Mouse (Mus musculus) sigmoid colon, adult 10 weeks (tissue): ENCODE data around the gene Tas2r108. TPM values are rescaled to one million over a fixed set of nuclear protein-coding genes. Genes with fewer than 3 reads are reported as not detected.

Source experiments
- polyA plus RNA-seq: library from polyadenylated mRNA; stranded (reverse); fragments of 350-450 nt; fragmentation: Illumina TruSeq; extraction: RNeasy Lipid Tissue Mini Kit (QIAGEN cat#74804); gene quantifications from one replicate; pipeline ENCODE4 v1.2.3, GENCODE M21; 2014; ENCODE audit warnings: low read depth, low replicate concordance

Tas2r108 gene
- not detected for polyA plus RNA-seq

DNA sequence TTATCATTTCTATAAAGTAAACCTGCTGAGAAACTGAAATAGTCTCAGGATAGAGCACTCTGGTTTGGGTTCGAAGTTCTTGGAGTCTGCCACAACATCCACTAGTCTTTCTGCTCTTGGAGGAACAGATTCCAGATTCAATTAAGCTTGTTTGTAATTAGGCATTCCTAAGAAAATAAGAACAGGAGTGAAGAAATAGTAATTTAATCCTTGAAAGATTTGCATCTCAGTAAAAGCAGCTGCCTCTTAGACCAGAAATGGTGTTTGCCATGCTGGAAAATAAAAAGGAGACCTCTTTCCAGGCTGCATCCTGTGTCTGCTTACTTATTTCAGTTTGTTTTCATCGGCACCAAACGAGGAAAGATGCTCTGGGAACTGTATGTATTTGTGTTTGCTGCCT lies at the start of gene Tas2r108:
TSS of gene Tas2r108 (plus strand) at position 301 of the 400 bp plus-strand sequence.

DNA sequence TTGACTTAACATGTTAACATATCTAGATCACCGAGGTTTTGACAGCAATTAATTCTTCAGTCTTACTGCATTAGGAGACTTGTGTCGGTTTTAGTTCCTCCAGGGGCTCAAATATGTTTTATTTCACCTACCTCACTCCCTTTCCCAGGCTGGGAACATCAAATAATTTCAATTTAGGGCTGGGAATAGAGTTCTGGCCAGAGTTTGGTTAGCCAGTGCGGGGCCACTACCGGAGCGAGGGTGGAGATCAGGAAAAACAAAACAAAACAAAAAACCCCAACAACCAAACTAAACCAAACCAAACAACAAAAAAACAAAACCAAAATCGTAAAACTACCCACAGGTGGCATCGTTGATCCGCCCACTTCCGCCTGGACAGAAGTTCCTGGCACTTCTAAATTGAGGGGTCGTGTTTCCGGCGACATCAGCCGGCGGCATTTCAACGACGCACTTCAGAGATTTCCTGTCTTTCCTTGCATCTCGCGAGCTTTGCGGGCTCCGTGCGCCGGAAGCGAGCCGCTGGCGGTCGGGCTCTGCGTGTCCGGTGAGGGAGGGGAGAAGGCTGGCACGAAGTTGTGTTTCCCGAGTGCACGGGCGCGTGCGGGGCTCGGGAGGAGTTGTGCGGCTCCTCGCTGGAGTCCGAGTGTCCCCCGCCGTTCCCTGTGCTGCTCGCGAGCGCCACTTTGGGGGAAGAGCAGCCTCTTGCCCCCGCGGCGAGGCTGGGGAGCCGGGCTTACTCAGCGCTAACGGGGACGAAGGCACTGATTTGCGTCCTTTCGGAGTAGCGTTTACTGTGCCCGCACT lies 22.2 kb upstream of the Tas2r108 start, which contains the start of gene Ssbp1:
TSS of gene Ssbp1 (plus strand) at position 437 of the 804 bp plus-strand sequence.

DNA sequence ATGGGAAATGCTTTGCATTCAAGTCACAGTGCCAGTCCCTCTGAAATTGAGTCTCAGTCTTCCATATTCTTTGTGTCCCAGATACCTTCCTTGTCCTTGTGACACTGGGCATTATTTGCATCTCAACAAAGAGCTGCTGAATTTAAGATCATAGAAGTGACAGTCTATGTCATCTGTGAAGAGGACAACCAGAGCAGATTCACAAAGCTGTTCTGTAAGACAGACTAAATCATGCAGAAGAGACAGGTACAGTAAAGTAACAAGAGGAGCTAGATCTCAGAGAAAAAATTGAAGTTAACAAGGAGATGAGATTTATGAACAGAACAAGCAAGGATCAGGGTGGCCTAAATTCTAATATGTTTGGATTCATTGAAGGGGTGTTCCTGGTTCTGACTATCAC lies 2.4 kb upstream of the Tas2r108 start, which contains the start of gene Tas2r137:
TSS of gene Tas2r137 (plus strand) at position 301 of the 400 bp plus-strand sequence.

DNA sequence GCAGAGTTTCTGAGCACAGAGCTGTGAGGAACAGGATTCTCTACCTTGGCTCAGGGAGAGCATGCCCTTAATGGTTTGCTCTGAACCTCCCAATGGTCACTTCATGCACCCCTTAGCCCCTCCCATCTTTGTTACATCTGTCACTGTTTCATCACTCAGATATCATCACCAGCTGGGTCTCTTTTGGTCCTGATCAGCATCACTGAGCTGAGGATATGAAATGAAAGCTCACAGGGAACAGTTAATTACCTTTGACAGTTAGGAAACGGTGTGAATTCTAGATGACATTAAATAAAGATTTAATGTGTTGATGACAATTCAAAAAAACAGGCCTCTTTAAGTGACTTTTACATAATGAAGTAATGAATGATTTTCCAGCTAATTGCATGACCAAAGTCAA lies 26.1 kb downstream of the Tas2r108 start, which contains the start of gene Prss37:
TSS of gene Prss37 (minus strand) at position 101 of the 400 bp plus-strand sequence.

Other genes with a start within 250 kb of the Tas2r108 start
- 10.4 TPM for gene Agk, start 168.4 kb upstream of the Tas2r108 start, polyA plus RNA-seq
- gene E330009J07Rik, start 57.4 kb upstream of the Tas2r108 start, polyA plus RNA-seq: 45.0 TPM
- gene Wee2, start 54.4 kb upstream of the Tas2r108 start, polyA plus RNA-seq: not detected
- gene Ssbp1, start 22.2 kb upstream of the Tas2r108 start, polyA plus RNA-seq: 97.2 TPM
- 0.44 TPM for gene Tas2r137, start 2.3 kb upstream of the Tas2r108 start, polyA plus RNA-seq
- not detected for gene Prss37, start 26.0 kb downstream of the Tas2r108 start, polyA plus RNA-seq
- gene Olfr461, start 61.5 kb downstream of the Tas2r108 start, polyA plus RNA-seq: not detected
- gene Olfr460, start 76.0 kb downstream of the Tas2r108 start, polyA plus RNA-seq: not detected
- gene Clec5a, start 92.3 kb downstream of the Tas2r108 start, polyA plus RNA-seq: 6.4 TPM
- gene Tas2r138, start 119.8 kb downstream of the Tas2r108 start, polyA plus RNA-seq: not detected
- gene Mgam, start 135.3 kb downstream of the Tas2r108 start, polyA plus RNA-seq: 293 TPM